Mouse (Mus musculus) heart, embryonic 15.5 days (tissue): ENCODE measurements at regions not wholly inside any gene's neighbourhood (a gene's known extent, or its start where the extent isn't known, plus 50 kb on each side); places are given as distances from the start of the nearest gene placed in this dataset.

Source experiments
- ATAC-seq: fragments of 200-750 bp; cut with Nextera tagmentation; replicated peaks from 2 replicates; pipeline ENCODE4 v1.8.0; 2017; ENCODE audit warnings: low read depth, moderate TSS enrichment; ENCODE audit not compliant: insufficient number of reproducible peaks, insufficient read depth, low FRiP score
- H3K27ac ChIP-seq: fragments of 300-500 bp; sonication (generic); 2 replicates; pipeline ENCODE4 v1.5.1; 2015; ENCODE audit warnings: mild to moderate bottlenecking, inconsistent platforms
- H3K27me3 ChIP-seq: fragments of 300-500 bp; sonication (generic); 2 replicates; pipeline ENCODE4 v1.6.1; 2015; ENCODE audit warnings: inconsistent platforms
- H3K36me3 ChIP-seq: fragments of 300-500 bp; sonication (generic); 2 replicates; pipeline ENCODE4 v1.6.1; 2015; ENCODE audit warnings: mild to moderate bottlenecking, inconsistent platforms
- H3K4me1 ChIP-seq: fragments of 300-500 bp; sonication (generic); replicated peaks from 2 replicates; pipeline ENCODE4 v1.6.1; 2015; ENCODE audit warnings: inconsistent platforms
- H3K4me2 ChIP-seq: fragments of 300-500 bp; sonication (generic); 2 replicates; pipeline ENCODE4 v1.6.1; 2015; ENCODE audit warnings: inconsistent platforms, mild to moderate bottlenecking, moderate library complexity
- H3K4me3 ChIP-seq: fragments of 300-500 bp; sonication (generic); 2 replicates; pipeline ENCODE4 v1.5.1; 2015; ENCODE audit warnings: mild to moderate bottlenecking, inconsistent platforms
- H3K9ac ChIP-seq: fragments of 300-500 bp; sonication (generic); 2 replicates; pipeline ENCODE4 v1.6.1; 2015; ENCODE audit warnings: mild to moderate bottlenecking, inconsistent platforms
- H3K9me3 ChIP-seq: fragments of 300-500 bp; sonication (generic); replicated peaks from 2 replicates; pipeline ENCODE4 v1.6.1; 2016; ENCODE audit warnings: inconsistent platforms
- WGBS: fragments of 180-500 bp; shearing (Covaris S2); methylation state at CpG from one replicate; pipeline ENCODE4 v1.1.7; 2015; ENCODE audit warnings: mixed read lengths; 5-methylcytosine and 5-hydroxymethylcytosine counted together

GRCm38 (mm10) chr11:19433680-19434619 is 415.2 kb upstream of the Meis1 start:
- H3K9me3 ChIP-seq, result no peaks in the 10 kb centered on the region
- H3K9ac ChIP-seq, result no peak overlapping the region
- H3K4me3 ChIP-seq, result no peak overlapping the region
- 79% methylated on average over 13 of the region's 13 CpGs for WGBS
- no peak overlapping the region for H3K27ac ChIP-seq
- H3K27me3 ChIP-seq, result no peaks in the 10 kb centered on the region
- no peak overlapping the region for H3K4me2 ChIP-seq
- no peak for ATAC-seq
- no peaks in the 10 kb centered on the region for H3K36me3 ChIP-seq
- no peaks in the 10 kb centered on the region for H3K4me1 ChIP-seq

- H3K4me3 ChIP-seq, result no peak overlapping the region
- no peaks in the 10 kb centered on the region for H3K4me1 ChIP-seq
- 79% methylated on average over 5 of the region's 5 CpGs for WGBS
- no peaks in the 10 kb centered on the region for H3K9me3 ChIP-seq
- H3K4me2 ChIP-seq, result no peak overlapping the region
- H3K9ac ChIP-seq, result no peak overlapping the region
- H3K27me3 ChIP-seq, result no peaks in the 10 kb centered on the region
- no peak overlapping the region for H3K27ac ChIP-seq
- no peak for ATAC-seq
- no peaks in the 10 kb centered on the region for H3K36me3 ChIP-seq
Measured at GRCm38 (mm10) chr11:19438385-19438784, 419.6 kb upstream of the Meis1 start.

DNA sequence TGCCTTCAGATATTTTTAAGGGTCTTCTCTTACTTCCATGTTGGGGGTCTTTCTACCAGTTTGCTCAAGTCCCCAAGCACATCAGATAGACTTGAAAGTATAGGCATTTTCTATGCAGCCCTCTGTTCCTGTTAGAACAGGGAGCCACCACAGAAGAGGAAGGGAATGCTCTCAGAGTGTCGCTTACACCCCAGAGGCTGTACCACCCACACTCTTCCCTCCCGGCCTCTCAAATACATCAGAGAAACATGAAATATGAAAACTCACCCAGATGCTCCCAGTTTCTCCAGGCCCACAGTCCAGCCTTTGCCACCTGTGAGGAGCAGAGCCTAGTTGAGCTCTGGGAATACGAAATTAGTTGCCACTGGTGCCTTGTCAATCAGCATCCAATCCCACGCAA is 423.2 kb upstream of the Meis1 start:
- no peaks in the 10 kb centered on the region for H3K4me1 ChIP-seq
- no peaks in the 10 kb centered on the region for H3K9me3 ChIP-seq
- no peak overlapping the region for H3K9ac ChIP-seq
- no peak overlapping the region for H3K27ac ChIP-seq
- no peaks in the 10 kb centered on the region for H3K36me3 ChIP-seq
- H3K4me3 ChIP-seq, result no peak overlapping the region
- H3K4me2 ChIP-seq, result no peak overlapping the region
- no peak for ATAC-seq
- 81% methylated on average over 4 of the region's 4 CpGs for WGBS
- H3K27me3 ChIP-seq, result no peaks in the 10 kb centered on the region

- ATAC-seq, result no peak
- no peak overlapping the region for H3K27ac ChIP-seq
- no peaks in the 10 kb centered on the region for H3K4me1 ChIP-seq
- no peak overlapping the region for H3K4me3 ChIP-seq
- H3K9me3 ChIP-seq, result no peaks in the 10 kb centered on the region
- H3K27me3 ChIP-seq, result no peaks in the 10 kb centered on the region
- no peaks in the 10 kb centered on the region for H3K36me3 ChIP-seq
- 78% methylated on average over 12 of the region's 12 CpGs for WGBS
- no peak overlapping the region for H3K4me2 ChIP-seq
- no peak overlapping the region for H3K9ac ChIP-seq
Measured at GRCm38 (mm10) chr11:19455391-19456290, 436.9 kb upstream of the Meis1 start.

DNA sequence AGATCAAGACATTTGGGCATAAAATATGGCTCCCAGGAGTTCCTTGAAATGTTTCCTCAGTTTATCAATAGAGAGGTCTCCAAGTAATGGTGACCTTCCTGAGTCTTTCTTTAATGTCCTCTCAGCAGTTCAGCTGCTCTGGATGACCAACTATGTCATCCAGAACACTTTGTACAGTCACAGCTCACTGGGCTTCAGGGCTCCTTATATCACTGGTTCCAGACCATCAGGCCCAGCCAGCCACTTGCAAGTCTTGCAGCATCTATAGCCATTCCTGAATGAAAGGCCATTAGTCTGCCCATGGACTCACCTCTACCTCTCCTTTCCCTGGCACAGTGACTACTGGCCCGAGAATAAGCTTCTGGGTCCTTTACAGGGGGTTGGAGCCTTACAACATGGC is 437.8 kb upstream of the Meis1 start:
- no peak overlapping the region for H3K4me2 ChIP-seq
- H3K4me1 ChIP-seq, result no peaks in the 10 kb centered on the region
- no peak overlapping the region for H3K27ac ChIP-seq
- 81% methylated on average over 1 of the region's 1 CpGs for WGBS
- no peaks in the 10 kb centered on the region for H3K27me3 ChIP-seq
- no peak overlapping the region for H3K9ac ChIP-seq
- no peak for ATAC-seq
- no peaks in the 10 kb centered on the region for H3K9me3 ChIP-seq
- no peak overlapping the region for H3K4me3 ChIP-seq
- H3K36me3 ChIP-seq, result no peaks in the 10 kb centered on the region

GRCm38 (mm10) chr11:19463730-19464358 is 445.1 kb upstream of the Meis1 start:
- Histone ChIP-seq H3K36me3 (no peaks in the 10 kb centered on the region), H3K4me1 (no peaks in the 10 kb centered on the region), H3K4me3 (no peak overlapping the region), H3K27ac (no peak overlapping the region), H3K4me2 (no peak overlapping the region), H3K9ac (no peak overlapping the region), H3K9me3 (no peaks in the 10 kb centered on the region), H3K27me3 (no peaks in the 10 kb centered on the region)
- no peak for ATAC-seq
- WGBS, result 69% methylated on average over 6 of the region's 6 CpGs

- H3K36me3 ChIP-seq, result no peaks in the 10 kb centered on the region
- no peaks in the 10 kb centered on the region for H3K9me3 ChIP-seq
- no peak for ATAC-seq
- H3K4me2 ChIP-seq, result no peak overlapping the region
- no peak overlapping the region for H3K27ac ChIP-seq
- no peaks in the 10 kb centered on the region for H3K27me3 ChIP-seq
- no peak overlapping the region for H3K4me3 ChIP-seq
- H3K9ac ChIP-seq, result no peak overlapping the region
- H3K4me1 ChIP-seq, result no peaks in the 10 kb centered on the region
- 83% methylated on average over 3 of the region's 3 CpGs for WGBS
Measured at GRCm38 (mm10) chr11:19468373-19468772, 449.6 kb upstream of the Meis1 start.

DNA sequence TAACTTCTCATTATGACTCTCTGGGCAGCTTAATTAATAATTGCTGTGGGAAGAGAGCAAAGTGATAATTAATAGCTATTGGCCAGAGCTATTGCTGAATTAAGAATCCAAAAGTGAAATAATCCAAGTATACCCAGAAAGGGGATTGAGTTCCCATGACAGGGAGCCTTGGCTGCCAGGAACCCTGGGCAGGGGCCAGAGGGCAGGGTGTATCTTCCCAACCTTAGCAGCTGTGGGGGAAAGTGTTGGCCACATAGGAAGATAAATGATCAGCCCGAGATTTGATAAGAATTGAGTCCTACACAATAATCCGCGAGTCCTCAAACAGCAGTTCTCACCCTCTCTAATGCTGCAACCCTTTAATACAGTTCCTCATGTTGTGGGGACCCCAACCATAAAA is 450.0 kb upstream of the Meis1 start:
- no peaks in the 10 kb centered on the region for H3K27me3 ChIP-seq
- H3K4me2 ChIP-seq, result no peak overlapping the region
- no peak overlapping the region for H3K4me3 ChIP-seq
- H3K36me3 ChIP-seq, result no peaks in the 10 kb centered on the region
- no peaks in the 10 kb centered on the region for H3K9me3 ChIP-seq
- ATAC-seq, result no peak
- no peak overlapping the region for H3K27ac ChIP-seq
- H3K4me1 ChIP-seq, result no peaks in the 10 kb centered on the region
- H3K9ac ChIP-seq, result no peak overlapping the region
- 75% methylated on average over 3 of the region's 3 CpGs for WGBS

- Histone ChIP-seq H3K4me3 (no peak overlapping the region), H3K9me3 (no peaks in the 10 kb centered on the region), H3K4me2 (no peak overlapping the region), H3K27me3 (no peaks in the 10 kb centered on the region), H3K27ac (no peak overlapping the region), H3K9ac (no peak overlapping the region), H3K4me1 (peaks cover 3% of the 10 kb centered on the region; the same call in 1 of the 2 replicates), H3K36me3 (no peaks in the 10 kb centered on the region)
- WGBS, result 79% methylated on average over 5 of the region's 5 CpGs
- no peak for ATAC-seq
Measured at GRCm38 (mm10) chr11:19470648-19471341, 452.0 kb upstream of the Meis1 start.

DNA sequence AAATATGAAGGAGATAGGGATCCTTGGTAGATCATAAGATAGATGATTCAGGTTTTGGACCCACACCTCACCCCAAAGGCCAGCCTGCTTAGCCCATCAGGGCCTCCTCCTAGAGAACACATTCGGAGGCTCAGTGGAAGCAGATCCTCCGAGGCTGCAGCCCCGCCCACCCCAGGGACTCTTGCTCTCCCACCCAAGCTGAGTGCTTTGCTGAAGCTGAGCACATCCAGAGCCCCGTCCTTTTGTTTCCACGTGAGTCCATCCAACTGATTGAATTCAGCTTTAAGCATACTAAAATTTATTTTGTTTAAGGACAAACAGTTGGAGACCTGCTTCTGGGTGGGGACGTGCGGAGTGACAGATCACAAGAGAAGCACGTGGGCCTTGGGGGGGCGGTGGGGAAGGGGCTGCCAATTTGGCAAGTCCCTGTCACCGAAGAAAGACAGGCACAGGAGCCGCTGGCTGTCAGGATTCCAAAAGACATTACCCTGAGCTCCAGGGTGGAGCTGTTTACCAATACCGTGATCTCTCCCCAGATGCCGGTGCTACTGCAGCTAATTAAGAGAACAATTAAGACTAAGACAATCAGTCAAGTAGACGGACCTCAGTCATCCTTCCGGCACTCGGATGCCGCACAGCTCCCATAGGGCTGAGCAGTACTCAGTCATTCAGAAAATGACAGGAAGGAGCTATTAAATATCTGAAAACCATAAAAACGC is 448.9 kb upstream of the Spred2 start:
- no peak overlapping the region for H3K9ac ChIP-seq
- no peaks in the 10 kb centered on the region for H3K27me3 ChIP-seq
- no peak overlapping the region for H3K27ac ChIP-seq
- no peaks in the 10 kb centered on the region for H3K36me3 ChIP-seq
- ATAC-seq, result no peak
- peak overlapping the region; percentile 18 for H3K4me3 ChIP-seq
- H3K4me2 ChIP-seq, result peak overlapping the region; percentile 49
- no peaks in the 10 kb centered on the region for H3K9me3 ChIP-seq
- peaks cover 3% of the 10 kb centered on the region; the same call in 1 of the 2 replicates for H3K4me1 ChIP-seq
- 32% methylated on average over 18 of the region's 18 CpGs for WGBS
